Mouse (Mus musculus) telencephalon, adult 2 months (tissue): ENCODE measurements around the gene Syt2.

Source experiments
- DNase-seq: peaks from one replicate; pipeline ENCODE4 v3.0.0-alpha.2; 2011; ENCODE audit warnings: low read depth, low spot score

Gene Syt2

GRCm38 (mm10) chr1:134741946-134742661 lies 95.6 kb downstream of the Syt2 start:
- no peak for DNase-seq

GRCm38 (mm10) chr1:134745648-134746047 lies 99.2 kb downstream of the Syt2 start:
- no peak for DNase-seq

GRCm38 (mm10) chr1:134747236-134748174 lies 101.0 kb downstream of the Syt2 start:
- no peak for DNase-seq

GRCm38 (mm10) chr1:134749889-134750288 lies 103.4 kb downstream of the Syt2 start:
- DNase-seq, result no peak

GRCm38 (mm10) chr1:134752447-134752846 lies 106.0 kb downstream of the Syt2 start:
- DNase-seq, result no peak

GRCm38 (mm10) chr1:134753751-134754630 lies 107.5 kb downstream of the Syt2 start:
- DNase-seq, result no peak

- no peak for DNase-seq
Observed at GRCm38 (mm10) chr1:134754818-134755217, 108.3 kb downstream of the Syt2 start.

GRCm38 (mm10) chr1:134755548-134756189 lies 109.2 kb downstream of the Syt2 start:
- DNase-seq, result no peak

- DNase-seq, result no peak
Observed at GRCm38 (mm10) chr1:134756190-134756873, 109.9 kb downstream of the Syt2 start.

- no peak for DNase-seq
Observed at GRCm38 (mm10) chr1:134757230-134757629, 110.8 kb downstream of the Syt2 start.

- no peak for DNase-seq
Observed at GRCm38 (mm10) chr1:134759133-134759532, 112.7 kb downstream of the Syt2 start.

- no peak for DNase-seq
Observed at GRCm38 (mm10) chr1:134760642-134761041, 114.2 kb downstream of the Syt2 start.

- no peak for DNase-seq
Observed at GRCm38 (mm10) chr1:134761534-134761933, 115.1 kb downstream of the Syt2 start.

- no peak for DNase-seq
Observed at GRCm38 (mm10) chr1:134763250-134763649, 116.8 kb downstream of the Syt2 start.

GRCm38 (mm10) chr1:134763776-134764438 lies 117.4 kb downstream of the Syt2 start:
- no peak for DNase-seq

GRCm38 (mm10) chr1:134764831-134765458 lies 118.5 kb downstream of the Syt2 start:
- no peak for DNase-seq

GRCm38 (mm10) chr1:134766448-134766847 lies 120.0 kb downstream of the Syt2 start:
- DNase-seq, result no peak

GRCm38 (mm10) chr1:134770312-134770711 lies 123.8 kb downstream of the Syt2 start:
- no peak for DNase-seq

- peak; percentile 45 for DNase-seq
Observed at GRCm38 (mm10) chr1:134771353-134771752, 124.9 kb downstream of the Syt2 start.

GRCm38 (mm10) chr1:134771999-134772398 lies 125.5 kb downstream of the Syt2 start:
- DNase-seq, result no peak
